Mouse (Mus musculus) forebrain, postnatal 0 days (tissue): ENCODE results near the gene Apc2. TPM values are rescaled to one million over a fixed set of nuclear protein-coding genes. Genes with fewer than 3 reads are reported as not detected.
A peak's percentile ranks its signal among the peaks of the same experiment; 100 is the strongest.

Source experiments
- ATAC-seq: fragments of 200-750 bp; cut with Nextera tagmentation; 2 replicates; pipeline ENCODE4 v1.8.0; 2017; ENCODE audit warnings: mild to moderate bottlenecking, moderate library complexity
- DNase-seq: peaks from one replicate; pipeline ENCODE4 v3.0.0-alpha.2; 2015
- H3K27ac ChIP-seq: fragments of 300-500 bp; sonication (generic); 2 replicates; pipeline ENCODE4 v1.5.1; 2014; ENCODE audit warnings: low read depth, mild to moderate bottlenecking, antibody characterized with exemption, low read length, moderate library complexity, mixed read lengths
- H3K27me3 ChIP-seq: fragments of 300-500 bp; sonication (generic); 2 replicates; pipeline ENCODE4 v1.6.1; 2014; ENCODE audit warnings: mild to moderate bottlenecking, low read length, mixed read lengths; ENCODE audit not compliant: insufficient read depth
- H3K36me3 ChIP-seq: fragments of 300-500 bp; sonication (generic); 2 replicates; pipeline ENCODE4 v1.6.1; 2014; ENCODE audit warnings: mild to moderate bottlenecking, moderate library complexity; ENCODE audit not compliant: insufficient read depth
- H3K4me1 ChIP-seq: fragments of 300-500 bp; sonication (generic); 2 replicates; pipeline ENCODE4 v1.6.1; 2014; ENCODE audit warnings: antibody characterized with exemption; ENCODE audit not compliant: insufficient read depth
- H3K4me2 ChIP-seq: fragments of 300-500 bp; sonication (generic); 2 replicates; pipeline ENCODE4 v1.6.1; 2014; ENCODE audit warnings: low read depth, mild to moderate bottlenecking, moderate library complexity
- H3K4me3 ChIP-seq: fragments of 300-500 bp; sonication (generic); 2 replicates; pipeline ENCODE4 v1.5.1; 2014; ENCODE audit warnings: low read depth, low read length, mixed read lengths
- H3K9ac ChIP-seq: fragments of 300-500 bp; sonication (generic); 2 replicates; pipeline ENCODE4 v1.6.1; 2014; ENCODE audit warnings: mild to moderate bottlenecking
- H3K9me3 ChIP-seq: fragments of 300-500 bp; sonication (generic); 2 replicates; pipeline ENCODE4 v1.6.1; 2016; ENCODE audit warnings: low read length
- CTCF ChIP-seq: sonication (generic); IDR thresholded peaks from 2 replicates; pipeline ENCODE4 v1.5.1; 2016; ENCODE audit warnings: antibody characterized with exemption, control low read depth, low read depth
- WGBS: fragments of 180-500 bp; shearing (Covaris S2); extraction: QIAGEN DNeasy Blood & Tissue Kit; methylation state at CpG from one replicate; pipeline ENCODE4 v1.1.7; 2014; 5-methylcytosine and 5-hydroxymethylcytosine counted together
- polyA plus RNA-seq: library from polyadenylated mRNA; unstranded; fragments of >200 nt; fragmentation: Nextera tagmentation; extraction: Ambion mirVana; gene quantifications from 2 replicates; pipeline ENCODE4 v1.2.1, GENCODE M21; 2015
- total RNA-seq: library from RNA; depleted of rRNA; stranded (reverse); fragments of >200 nt; gene quantifications from 2 replicates; pipeline ENCODE4 v1.2.3, GENCODE M21; 2014

Gene Apc2
- total and polyA plus RNA-seq, 2 experiments from 2014 or later, result 112 to 328 TPM

- H3K9ac ChIP-seq, result no peak overlapping the region
- ATAC-seq (no peak), DNase-seq (no peak)
- no peak overlapping the region for H3K27ac ChIP-seq
- 94% methylated on average over 14 of the region's 14 CpGs for WGBS
- H3K36me3 ChIP-seq, result peaks cover 38% of the 10 kb centered on the region
- H3K4me1 ChIP-seq, result 0 out of 2 replicates have a peak, but pooled peaks cover 8% of the 10 kb centered on the region
- TF ChIP-seq CTCF, result no peak
- no peaks in the 10 kb centered on the region for H3K9me3 ChIP-seq
- H3K27me3 ChIP-seq, result no peaks in the 10 kb centered on the region
- no peak overlapping the region for H3K4me2 ChIP-seq
- no peak overlapping the region for H3K4me3 ChIP-seq
Measured at GRCm38 (mm10) chr10:80258752-80259462, 36.9 kb upstream of the Apc2 start.

GRCm38 (mm10) chr10:80259463-80259805 is 36.3 kb upstream of the Apc2 start:
- H3K4me2 ChIP-seq, result peak overlapping the region; percentile 79; the same call in 1 of the 2 replicates
- H3K9ac ChIP-seq, result no peak overlapping the region
- 0 out of 2 replicates have a peak, but pooled peaks cover 8% of the 10 kb centered on the region for H3K4me1 ChIP-seq
- H3K27me3 ChIP-seq, result no peaks in the 10 kb centered on the region
- peaks cover 33% of the 10 kb centered on the region for H3K36me3 ChIP-seq
- ATAC-seq (no peak), DNase-seq (no peak)
- no peak overlapping the region for H3K27ac ChIP-seq
- H3K9me3 ChIP-seq, result no peaks in the 10 kb centered on the region
- no peak overlapping the region for H3K4me3 ChIP-seq
- no peak for TF ChIP-seq CTCF
- 65% methylated on average over 6 of the region's 6 CpGs for WGBS

GRCm38 (mm10) chr10:80259861-80260641 is 35.7 kb upstream of the Apc2 start:
- WGBS, result 6% methylated on average over 19 of the region's 19 CpGs
- 0 out of 2 replicates have a peak, but pooled peaks cover 8% of the 10 kb centered on the region for H3K4me1 ChIP-seq
- DNase-seq, result peak; percentile 42

GRCm38 (mm10) chr10:80260642-80261584 is 34.9 kb upstream of the Apc2 start, which contains the start of the genes Gamt and Dazap1:
TSS of gene Gamt (minus strand) at chr10:80261012.
TSS of gene Dazap1 (plus strand) at chr10:80261486.
- peak within 1 kb of the TSS; percentile 79 for H3K4me2 ChIP-seq
- H3K9me3 ChIP-seq, result no peaks in the 10 kb centered on the region
- peaks cover 8% of the 10 kb centered on the region; the same call in 1 of the 2 replicates for H3K4me1 ChIP-seq
- H3K36me3 ChIP-seq, result peaks cover 18% of the 10 kb centered on the region
- peak within 1 kb of the TSS; percentile 40 for H3K4me3 ChIP-seq
- peak within 1 kb of the TSS; percentile 79 for H3K27ac ChIP-seq
- H3K9ac ChIP-seq, result peak within 1 kb of the TSS; percentile 47
- DNase-seq, result peak; percentile 93
- 1% methylated on average over 45 of the region's 49 CpGs for WGBS
- TF ChIP-seq CTCF, result peak; percentile 4; the same call in 1 of the 2 replicates
- no peaks in the 10 kb centered on the region for H3K27me3 ChIP-seq
- peak; percentile 75 for ATAC-seq

More at GRCm38 (mm10) chr10:80259861-80260641, 35.7 kb upstream of the Apc2 start:
- Histone ChIP-seq H3K9ac (peak overlapping the region; percentile 47), H3K36me3 (peaks cover 26% of the 10 kb centered on the region), H3K4me2 (peak overlapping the region; percentile 79), H3K4me3 (peak overlapping the region; percentile 40), H3K27ac (peak overlapping the region; percentile 79), H3K9me3 (no peaks in the 10 kb centered on the region), H3K27me3 (no peaks in the 10 kb centered on the region)
- no peak for TF ChIP-seq CTCF
- no peak for ATAC-seq

- no peak for TF ChIP-seq CTCF
- H3K4me1 ChIP-seq, result peaks cover 11% of the 10 kb centered on the region; the same call in 1 of the 2 replicates
- WGBS, result 2% methylated on average over 14 of the region's 14 CpGs
- peak overlapping the region; percentile 79 for H3K4me2 ChIP-seq
- DNase-seq (peak; percentile 85), ATAC-seq (peak; percentile 34)
- peak overlapping the region; percentile 79 for H3K27ac ChIP-seq
- peaks cover 11% of the 10 kb centered on the region for H3K36me3 ChIP-seq
- H3K4me3 ChIP-seq, result peak overlapping the region; percentile 40
- H3K9ac ChIP-seq, result peak overlapping the region; percentile 47
- H3K9me3 ChIP-seq, result no peaks in the 10 kb centered on the region
- no peaks in the 10 kb centered on the region for H3K27me3 ChIP-seq
Measured at GRCm38 (mm10) chr10:80261585-80261968, 34.2 kb upstream of the Apc2 start.

GRCm38 (mm10) chr10:80262169-80262568 is 33.6 kb upstream of the Apc2 start:
- Histone ChIP-seq H3K9me3 (no peaks in the 10 kb centered on the region), H3K4me2 (peak overlapping the region; percentile 79), H3K27ac (no peak overlapping the region), H3K36me3 (peaks cover 5% of the 10 kb centered on the region; the same call in 1 of the 2 replicates), H3K27me3 (no peaks in the 10 kb centered on the region), H3K4me3 (no peak overlapping the region), H3K4me1 (peaks cover 15% of the 10 kb centered on the region; the same call in 1 of the 2 replicates), H3K9ac (peak overlapping the region; percentile 18; the same call in 1 of the 2 replicates)
- 71% methylated on average over 12 of the region's 12 CpGs for WGBS
- no peak for TF ChIP-seq CTCF
- no peak for DNase-seq
- ATAC-seq, result no peak
